Mouse (Mus musculus): ENCODE measurements around the gene Olfr1087. TPM values are rescaled to one million over a fixed set of nuclear protein-coding genes. Genes with fewer than 3 reads are reported as not detected.
"Not testable (repeated sequence)": the region's sequence is repeated elsewhere in the genome, so short reads cannot be mapped to it uniquely, and the experiment has no call there.

Olfr1087 gene
- polyA plus RNA-seq (2012), result not detected in 2 replicates

DNA sequence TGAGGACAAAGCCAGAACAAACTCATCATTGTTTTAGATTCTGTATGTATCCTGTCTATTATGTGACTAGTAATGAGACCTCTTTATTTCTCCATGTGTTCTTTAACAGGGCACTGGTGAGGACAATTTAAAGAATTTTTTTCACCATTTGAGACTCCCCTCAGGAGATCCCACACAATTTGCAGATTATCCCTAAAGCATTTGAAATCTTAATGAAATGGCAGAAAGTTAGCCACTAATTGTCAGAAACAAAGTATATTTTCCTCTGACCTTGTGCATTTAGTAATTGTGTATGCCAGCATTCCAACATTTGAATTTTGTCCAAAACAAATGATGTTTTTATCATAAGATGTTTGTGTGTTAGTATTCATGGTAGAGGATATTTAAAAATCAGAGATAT lies at the start of gene Olfr1087:
Gene Olfr1087, minus strand, starts transcription at position 101 of the 400 bp plus-strand sequence.
- TF ChIP-seq GATA1 (IDR thresholded peaks at IDR 0.05; ENCODE audit: low read length), result no peak

- no peak for TF ChIP-seq GATA1 (IDR thresholded peaks at IDR 0.05; ENCODE audit: low read length)
Observed at GRCm38 (mm10) chr2:86733601-86734000, 35.4 kb upstream of the Olfr1087 start, which contains the start of gene Olfr1089. TSS of gene Olfr1089 (minus strand) at chr2:86733701.

DNA sequence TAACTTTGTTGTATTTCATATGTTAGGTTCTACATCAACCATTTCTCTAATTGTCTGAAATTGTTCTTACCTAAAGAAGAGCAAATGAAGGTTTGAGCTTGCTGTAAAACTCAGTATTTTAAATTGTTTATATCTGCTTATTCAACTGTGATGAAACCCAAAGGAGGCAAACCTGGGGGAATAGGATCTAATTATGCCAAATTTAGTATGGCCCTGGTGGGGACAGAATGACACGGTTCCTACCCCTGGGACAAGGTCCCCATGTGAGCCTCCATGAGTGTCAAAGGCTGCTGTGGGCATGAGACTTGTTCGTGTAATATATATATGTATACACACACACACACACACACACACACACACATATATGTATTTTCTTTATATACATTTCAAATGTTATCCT lies 18.2 kb downstream of the Olfr1087 start, which contains the start of gene Olfr1086:
Gene Olfr1086, minus strand, starts transcription at position 101 of the 400 bp plus-strand sequence.
- TF ChIP-seq GATA1 (IDR thresholded peaks at IDR 0.05; ENCODE audit: low read length), result no peak

DNA sequence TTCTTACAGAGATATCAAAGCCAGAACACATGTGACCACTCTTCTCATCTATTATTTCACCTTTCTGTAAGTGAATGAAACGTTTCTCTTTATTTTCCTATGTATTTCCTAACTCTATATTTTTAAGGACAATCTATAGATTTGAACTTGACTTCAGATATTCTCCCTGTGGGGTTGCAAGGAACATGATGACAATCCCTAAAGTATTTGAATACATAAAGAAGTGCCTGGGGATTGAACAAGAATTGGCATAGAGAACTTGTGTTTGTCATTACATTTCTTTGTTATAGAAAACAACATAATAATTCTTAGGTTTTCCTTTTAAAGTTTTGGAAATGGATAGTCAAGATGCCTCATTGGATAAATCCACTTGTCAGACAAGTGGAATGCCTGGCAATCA lies 36.3 kb downstream of the Olfr1087 start, which contains the start of gene Olfr1085:
Gene Olfr1085, minus strand, starts transcription at position 101 of the 400 bp plus-strand sequence.
- no peak for TF ChIP-seq GATA1 (IDR thresholded peaks at IDR 0.05; ENCODE audit: low read length)

DNA sequence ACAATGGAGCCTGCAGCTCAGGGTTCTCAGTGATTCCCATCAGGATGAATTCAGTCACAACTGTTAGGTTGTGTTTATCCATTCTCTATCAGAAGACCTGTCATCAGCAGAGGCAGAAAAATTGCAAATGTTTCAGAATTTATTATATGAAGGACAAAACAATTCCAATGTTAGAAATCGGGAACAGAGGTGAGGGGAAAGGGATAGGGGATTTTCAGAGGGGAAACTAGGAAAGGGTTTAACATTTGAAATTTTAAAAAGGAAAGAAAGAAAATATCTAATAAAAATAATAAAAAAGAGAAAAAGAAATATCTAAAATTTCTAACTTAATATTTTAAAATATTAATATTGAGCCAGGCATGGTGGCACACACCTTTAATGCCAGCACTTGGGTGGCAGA lies 58.6 kb downstream of the Olfr1087 start, which contains the start of gene Olfr1084:
Gene Olfr1084, minus strand, starts transcription at position 101 of the 400 bp plus-strand sequence.
- TF ChIP-seq GATA1 (IDR thresholded peaks at IDR 0.05; ENCODE audit: low read length), result not testable (repeated sequence)

Other genes with a start within 250 kb of the Olfr1087 start
- gene Olfr1065, start 247.8 kb downstream of the Olfr1087 start, polyA plus RNA-seq (2012), result not detected in 2 replicates
- gene Olfr1066, start 242.1 kb downstream of the Olfr1087 start, polyA plus RNA-seq (2012), result not detected in 2 replicates
- not detected in 2 replicates for gene Olfr228, start 211.0 kb downstream of the Olfr1087 start, polyA plus RNA-seq (2012)
- gene Olfr1076, start 189.9 kb downstream of the Olfr1087 start, polyA plus RNA-seq (2012), result not detected in 2 replicates
- not detected in 2 replicates for gene Olfr1079, start 155.9 kb downstream of the Olfr1087 start, polyA plus RNA-seq (2012)
- not detected in 2 replicates for gene Olfr1080, start 140.2 kb downstream of the Olfr1087 start, polyA plus RNA-seq (2012)
- gene Olfr1082, start 99.4 kb downstream of the Olfr1087 start, polyA plus RNA-seq (2012), result not detected in 2 replicates
- gene Olfr1084, start 58.7 kb downstream of the Olfr1087 start, polyA plus RNA-seq (2012), result not detected in 2 replicates
- not detected in 2 replicates for gene Olfr1085, start 36.4 kb downstream of the Olfr1087 start, polyA plus RNA-seq (2012)
- gene Olfr1086, start 18.3 kb downstream of the Olfr1087 start, polyA plus RNA-seq (2012), result not detected in 2 replicates
- not detected in 2 replicates for gene Olfr1089, start 35.3 kb upstream of the Olfr1087 start, polyA plus RNA-seq (2012)
- not detected in 2 replicates for gene Olfr1090, start 60.6 kb upstream of the Olfr1087 start, polyA plus RNA-seq (2012)
- not detected in 2 replicates for gene Olfr1093, start 84.1 kb upstream of the Olfr1087 start, polyA plus RNA-seq (2012)
- gene Olfr141, start 111.6 kb upstream of the Olfr1087 start, polyA plus RNA-seq (2012), result not detected in 2 replicates
- gene Olfr1094, start 126.3 kb upstream of the Olfr1087 start, polyA plus RNA-seq (2012), result not detected in 2 replicates
- not detected in 2 replicates for gene Olfr1095, start 153.3 kb upstream of the Olfr1087 start, polyA plus RNA-seq (2012)
- gene Gm13723, start 176.4 kb upstream of the Olfr1087 start, polyA plus RNA-seq (2012), result not detected in 2 replicates
- gene Olfr1097, start 193.8 kb upstream of the Olfr1087 start, polyA plus RNA-seq (2012), result not detected in 2 replicates
- not detected in 2 replicates for gene Olfr1098, start 226.2 kb upstream of the Olfr1087 start, polyA plus RNA-seq (2012)

All from G1E-ER4 (cell line).